Mouse (Mus musculus) liver, adult 2 months (tissue): ENCODE measurements around the gene Agrp.

Source experiments
- CTCF ChIP-seq: fragments of 200-500 bp; IDR thresholded peaks from 2 replicates; pipeline ENCODE4 v1.5.1; 2011; ENCODE audit warnings: low read depth, low read length, control low read depth
- POLR2A ChIP-seq: fragments of 200-500 bp; IDR thresholded peaks from 2 replicates; pipeline ENCODE4 v1.6.1; 2011; ENCODE audit warnings: low read length, control low read depth; ENCODE audit not compliant: insufficient read depth; ENCODE audit errors: extremely low read depth

- TF ChIP-seq CTCF (no peak), POLR2A (no peak)
Observed at GRCm38 (mm10) chr8:105623679-105624245, 13.4 kb downstream of the Agrp start.
